Mouse (Mus musculus): Measurements from ENCODE around the gene Retreg3. TPM values are rescaled to one million over a fixed set of nuclear protein-coding genes. Genes with fewer than 3 reads are reported as not detected.

Retreg3 gene
- polyA plus RNA-seq, 2 experiments from 2014 or later: 14.4 to 24.7 TPM

DNA sequence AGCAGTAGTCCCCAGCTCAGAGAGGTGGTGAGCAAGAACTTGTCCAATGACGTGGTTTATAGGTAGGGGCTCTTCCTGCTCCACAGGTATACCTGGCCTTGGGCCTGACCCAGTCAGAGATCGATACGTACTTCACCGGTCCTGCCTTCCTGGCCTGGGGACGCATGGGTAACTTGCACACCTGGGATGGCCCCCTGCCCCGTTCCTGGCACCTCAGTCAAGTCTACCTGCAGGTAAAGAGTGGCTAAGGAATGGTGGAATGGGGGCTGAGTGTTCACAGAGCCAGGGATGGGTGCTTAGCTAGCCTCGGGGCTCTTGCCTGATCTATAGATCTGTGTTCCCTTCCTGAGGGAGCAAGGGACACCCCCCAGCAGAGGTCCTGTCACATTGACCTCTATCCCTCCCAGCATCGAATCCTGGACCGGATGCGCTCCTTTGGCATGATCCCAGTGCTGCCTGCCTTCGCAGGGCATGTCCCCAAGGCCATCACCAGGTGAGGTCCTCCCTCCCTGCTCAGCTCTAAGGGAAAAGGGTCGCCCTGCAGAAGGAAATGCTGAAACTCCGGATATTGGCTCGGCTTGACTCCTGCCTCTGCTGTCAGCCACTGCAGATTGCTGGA, 47.8 kb downstream of the Retreg3 start:
- ATAC-seq: no peak

DNA sequence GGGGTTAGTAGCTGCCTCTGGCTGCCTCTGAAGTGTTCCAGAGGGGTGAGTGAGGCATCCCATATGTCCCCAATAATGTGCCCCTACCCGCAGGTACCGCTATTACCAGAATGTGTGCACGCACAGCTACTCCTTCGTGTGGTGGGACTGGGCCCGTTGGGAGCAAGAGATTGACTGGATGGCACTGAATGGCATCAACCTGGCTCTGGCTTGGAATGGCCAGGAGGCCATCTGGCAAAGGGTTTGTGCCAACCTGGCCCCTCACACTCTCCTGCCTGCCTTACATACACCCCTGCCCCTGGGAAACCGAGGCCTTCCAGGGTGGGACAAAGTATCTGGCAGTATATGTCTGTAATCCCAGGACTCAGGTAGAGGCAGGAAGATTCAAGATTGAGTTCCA, 48.7 kb downstream of the Retreg3 start:
- no peak for ATAC-seq

DNA sequence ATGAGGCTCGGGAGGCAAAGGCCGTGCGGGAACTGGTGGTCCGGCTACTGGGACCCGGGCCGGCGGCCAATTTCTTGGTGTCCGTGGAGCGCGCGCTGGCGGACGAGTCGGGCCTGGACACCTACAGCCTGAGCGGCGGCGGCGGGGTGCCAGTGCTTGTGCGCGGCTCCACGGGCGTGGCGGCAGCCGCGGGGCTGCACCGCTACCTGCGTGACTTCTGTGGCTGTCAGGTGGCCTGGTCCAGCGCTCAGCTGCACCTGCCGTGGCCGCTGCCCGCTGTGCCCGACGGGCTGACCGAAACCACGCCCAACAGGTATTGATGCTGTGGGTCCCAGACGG, 49.5 kb downstream of the Retreg3 start:
- peak; percentile 36 for ATAC-seq

DNA sequence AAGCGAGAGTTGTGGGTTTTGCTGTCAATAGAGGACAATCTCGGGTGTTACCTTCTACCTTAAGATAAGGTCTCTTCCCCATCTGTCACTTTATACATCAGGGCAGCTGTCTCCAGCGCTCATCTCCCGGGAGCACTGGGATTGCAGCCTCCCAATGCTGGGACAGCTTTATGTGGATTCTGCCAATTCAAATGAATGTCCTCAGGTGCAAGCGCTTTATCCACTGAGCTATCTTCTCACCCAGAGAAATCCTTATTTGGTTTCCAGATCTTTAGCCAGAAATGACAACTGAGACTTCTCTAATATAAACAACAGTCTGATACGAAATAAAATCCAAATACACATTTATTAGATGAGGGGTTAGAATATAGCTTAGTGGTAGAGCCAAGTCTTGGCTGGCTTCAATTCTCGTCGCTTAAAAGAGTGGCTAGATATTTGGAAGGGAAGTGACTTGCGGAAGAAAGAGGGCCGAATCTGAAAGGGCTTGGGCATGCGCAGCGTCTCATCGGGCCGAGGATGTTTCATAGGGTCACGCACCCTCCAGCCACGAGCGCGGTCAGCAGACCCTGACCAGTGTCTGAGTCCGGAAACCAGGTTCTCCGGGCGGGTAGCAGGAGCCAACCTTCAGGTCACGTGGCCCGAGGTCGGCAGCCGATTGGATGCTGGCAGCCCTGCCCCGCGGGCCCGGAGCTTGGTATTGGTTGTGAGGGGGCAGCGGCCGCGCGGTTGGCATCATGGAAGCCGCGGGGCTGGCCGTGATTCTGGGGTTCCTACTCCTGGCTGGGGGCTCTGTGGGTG, 50.1 kb downstream of the Retreg3 start, which contains the start of gene Naglu:
TSS of gene Naglu (plus strand) at position 622 of the 798 bp plus-strand sequence.
- ATAC-seq: peak; percentile 96

DNA sequence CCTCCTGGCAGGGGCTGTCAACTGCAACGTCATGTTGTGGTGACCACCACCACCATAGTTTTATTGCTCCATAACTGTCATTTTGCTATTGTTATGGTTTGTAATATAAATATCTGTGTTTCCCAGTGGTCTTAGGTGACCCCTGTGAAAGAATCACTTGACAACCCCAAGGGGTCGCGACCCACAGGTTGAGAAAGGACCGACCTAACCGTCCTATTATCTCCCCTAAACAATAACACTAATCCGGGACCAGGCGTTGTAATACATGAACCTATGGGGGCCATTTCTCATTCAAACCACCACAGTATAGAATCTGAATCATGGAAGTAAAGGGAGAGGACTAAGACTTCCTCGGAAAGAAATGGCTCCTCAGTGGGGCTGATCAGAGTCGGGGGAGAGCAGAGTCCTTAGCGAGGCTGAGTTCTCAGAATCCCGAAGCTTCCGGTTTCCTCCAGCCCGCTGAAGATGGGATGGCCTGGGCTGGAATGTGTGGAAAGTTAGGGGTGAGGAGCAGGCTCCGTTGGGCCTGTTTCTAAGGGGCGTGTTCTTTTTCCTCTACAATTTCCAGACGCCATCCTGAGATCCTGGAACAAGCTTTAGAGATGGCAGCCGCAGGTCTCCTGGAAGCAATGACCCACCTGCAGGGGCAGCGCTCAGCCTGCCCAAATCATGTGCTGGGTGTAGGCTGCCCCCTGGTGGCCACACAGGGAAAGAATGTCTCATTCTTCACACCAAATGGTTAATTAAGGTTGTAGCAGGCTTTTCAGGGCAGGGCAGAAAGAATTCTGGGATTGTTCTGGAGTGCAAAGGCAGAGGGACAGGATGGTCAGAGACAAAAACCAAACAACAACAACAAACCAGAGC, 52.9 kb downstream of the Retreg3 start:
- no peak for ATAC-seq

DNA sequence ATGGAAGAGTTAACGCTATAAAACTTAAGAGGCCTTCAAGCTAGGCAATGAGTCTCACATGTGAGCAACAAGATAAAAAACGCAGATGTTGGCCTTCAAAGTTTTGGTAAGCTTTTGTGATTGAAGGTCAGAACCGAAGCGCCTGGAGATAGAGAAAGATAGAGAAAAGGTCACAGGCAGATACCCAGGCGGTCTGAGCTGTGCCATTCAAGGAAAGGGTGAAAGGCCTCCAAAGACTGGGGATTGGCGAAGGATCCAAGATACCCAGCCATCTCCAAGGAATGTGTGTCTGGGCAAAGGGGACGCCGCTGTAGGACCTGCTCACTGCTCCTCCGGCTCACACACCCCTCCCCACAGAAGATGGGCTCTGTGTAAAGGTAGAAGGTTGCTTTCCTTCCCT, 54.7 kb downstream of the Retreg3 start:
- ATAC-seq: no peak

DNA sequence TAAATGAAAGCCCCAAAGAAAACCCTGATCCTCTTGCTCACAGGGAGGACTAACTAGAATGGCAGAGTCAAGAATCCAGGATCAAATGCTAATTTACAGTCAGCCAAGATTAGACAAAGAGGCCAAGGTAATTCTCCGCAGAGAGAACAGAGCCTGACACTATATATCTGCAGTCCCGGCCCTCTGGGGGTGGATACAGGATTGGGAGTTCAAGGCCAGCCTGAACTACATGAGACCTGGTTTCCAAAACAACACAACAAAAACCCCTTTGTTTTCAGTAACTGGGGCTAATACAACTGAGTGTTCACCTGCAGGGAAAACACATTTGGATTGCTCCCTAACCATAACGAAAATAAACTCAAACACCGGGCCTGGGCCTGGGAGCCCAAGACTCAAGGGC, 55.2 kb downstream of the Retreg3 start:
- ATAC-seq: no peak

DNA sequence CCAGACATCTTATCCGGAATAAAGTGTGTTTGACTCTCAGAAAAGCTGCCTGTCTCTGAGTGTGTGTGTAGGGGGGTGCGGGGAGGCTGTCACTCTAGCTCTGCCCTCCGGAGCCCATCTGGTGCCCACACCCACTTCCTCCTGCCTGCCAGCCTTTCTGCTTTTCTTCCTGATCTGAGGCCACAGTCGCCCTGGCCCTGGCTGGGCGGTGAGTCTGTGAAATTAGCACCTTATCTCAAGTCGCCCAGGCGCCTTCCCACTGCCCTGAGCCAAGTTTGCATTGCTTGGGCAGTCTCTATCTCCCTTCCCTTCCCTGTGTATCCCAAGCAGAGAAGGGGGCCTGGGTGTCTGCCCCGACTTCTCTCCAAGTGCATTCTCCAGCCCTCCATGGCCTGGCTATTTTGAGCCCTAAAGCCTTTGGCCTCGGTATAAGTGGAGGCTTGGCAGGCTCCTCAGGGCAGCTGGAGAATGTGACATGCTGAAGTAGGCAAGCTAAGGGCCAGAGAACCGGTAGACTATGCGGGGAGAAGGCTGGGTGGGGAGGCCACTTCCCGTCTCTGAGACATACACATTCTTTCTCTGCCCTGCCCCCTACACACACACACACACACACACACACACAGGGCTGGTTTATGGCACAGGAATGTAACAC, 55.9 kb downstream of the Retreg3 start:
- peak; percentile 74 for ATAC-seq

DNA sequence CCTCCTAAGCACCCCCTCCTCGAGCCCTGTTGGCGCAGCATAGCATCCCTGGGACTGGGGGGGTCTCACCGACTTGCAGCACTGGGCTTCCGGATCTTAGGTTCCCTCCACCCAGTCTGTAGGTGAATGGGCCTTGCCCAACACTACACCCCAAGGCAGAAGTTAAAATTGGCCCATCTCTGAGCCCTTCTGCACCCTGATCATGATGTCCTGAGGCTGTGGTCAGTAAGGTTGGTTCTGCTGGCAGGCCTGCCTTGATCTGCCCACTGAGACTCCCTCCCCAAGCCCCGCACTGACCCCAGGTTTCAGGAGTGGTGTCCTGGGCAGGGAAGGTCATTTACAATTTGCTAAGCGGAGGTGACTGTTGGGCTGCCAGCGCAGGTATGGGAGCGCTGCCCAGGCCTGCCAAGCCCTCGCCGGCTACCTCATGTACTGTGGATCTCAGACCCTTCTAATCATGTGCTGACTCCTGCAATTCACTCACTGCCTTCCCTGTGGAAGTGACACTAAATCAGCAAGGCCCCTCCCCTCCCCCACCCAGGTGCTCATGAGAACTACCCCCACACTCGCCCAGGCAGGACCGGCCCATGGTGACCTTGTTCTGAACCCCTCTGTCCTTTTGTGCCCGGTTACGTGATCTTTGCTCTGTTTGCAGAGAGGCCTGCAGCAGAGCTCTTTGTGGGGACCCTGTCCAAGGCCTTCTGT, 56.6 kb downstream of the Retreg3 start:
- no peak for ATAC-seq

DNA sequence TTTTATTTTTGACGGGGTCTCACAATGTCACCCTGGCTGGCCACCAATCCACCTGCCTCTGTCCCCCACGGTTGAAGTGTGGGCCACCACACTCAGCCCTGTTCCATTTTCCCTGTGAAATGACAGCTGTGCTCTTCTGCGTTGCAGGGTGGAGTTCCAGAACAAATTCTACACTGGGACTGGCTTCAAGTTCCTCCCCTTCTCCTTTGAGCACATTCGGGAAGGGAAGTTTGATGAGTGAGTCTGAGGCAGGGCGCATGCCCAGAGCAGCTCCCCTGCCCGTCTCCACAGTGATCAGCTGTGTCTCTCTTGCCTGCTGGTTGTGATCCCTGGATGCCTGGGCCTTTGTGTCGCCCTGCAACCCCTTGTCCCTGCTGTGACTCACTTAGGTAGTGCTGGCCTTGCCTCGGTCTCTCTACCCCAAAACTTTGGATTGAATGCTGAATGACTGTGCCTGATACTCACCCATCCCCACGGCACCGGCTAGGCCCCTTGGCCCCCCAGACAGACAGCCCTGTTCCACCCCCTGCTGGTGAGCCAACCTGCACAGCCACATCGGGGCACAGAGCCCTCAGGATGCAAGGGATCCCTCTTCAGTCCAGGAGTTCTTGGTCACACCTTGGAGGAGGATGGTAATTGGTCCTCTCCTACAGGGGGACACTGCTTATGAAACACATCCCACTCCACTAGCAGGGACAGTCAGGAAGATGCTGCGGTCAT, 57.4 kb downstream of the Retreg3 start:
- no peak for ATAC-seq

DNA sequence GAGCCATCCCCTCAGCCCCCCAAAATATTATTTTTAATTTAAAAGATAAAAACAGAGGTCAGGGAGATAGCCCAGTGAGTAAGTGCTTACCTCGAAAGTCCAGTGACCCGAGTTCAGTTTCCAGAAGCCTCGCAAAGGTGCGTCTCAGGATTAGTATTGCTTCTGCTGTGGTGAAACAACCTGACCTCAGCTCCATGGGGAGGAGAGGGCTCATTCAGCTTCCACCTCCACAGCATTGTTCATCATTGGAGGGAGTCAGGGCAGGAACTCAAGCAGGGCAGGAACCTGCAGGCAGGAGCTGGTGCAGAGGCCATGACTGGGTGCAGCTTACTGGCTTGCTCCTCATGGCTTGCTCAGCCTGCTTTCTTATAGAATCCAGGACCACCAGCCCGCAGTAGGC, 58.6 kb downstream of the Retreg3 start:
- no peak for ATAC-seq

DNA sequence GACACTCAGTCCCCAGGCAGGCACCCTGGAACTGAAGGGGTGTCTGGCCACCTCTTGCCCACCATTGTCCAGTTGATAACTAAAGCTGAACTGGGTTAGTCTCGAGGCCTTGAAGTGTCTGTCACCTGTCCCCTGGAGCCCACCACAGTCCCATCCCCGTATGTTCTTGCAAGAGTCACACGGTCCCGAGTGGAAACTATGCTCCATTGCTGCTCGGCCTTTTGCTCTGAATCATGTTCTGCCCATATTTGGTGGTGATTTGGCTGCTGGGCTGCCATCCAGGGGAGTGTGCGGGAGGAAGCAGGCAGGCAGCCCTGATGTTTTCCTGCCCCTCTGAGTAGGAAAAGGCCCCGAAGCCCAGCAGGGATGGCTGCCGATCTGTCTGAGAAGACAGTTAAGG, 59.6 kb downstream of the Retreg3 start:
- no peak for ATAC-seq

DNA sequence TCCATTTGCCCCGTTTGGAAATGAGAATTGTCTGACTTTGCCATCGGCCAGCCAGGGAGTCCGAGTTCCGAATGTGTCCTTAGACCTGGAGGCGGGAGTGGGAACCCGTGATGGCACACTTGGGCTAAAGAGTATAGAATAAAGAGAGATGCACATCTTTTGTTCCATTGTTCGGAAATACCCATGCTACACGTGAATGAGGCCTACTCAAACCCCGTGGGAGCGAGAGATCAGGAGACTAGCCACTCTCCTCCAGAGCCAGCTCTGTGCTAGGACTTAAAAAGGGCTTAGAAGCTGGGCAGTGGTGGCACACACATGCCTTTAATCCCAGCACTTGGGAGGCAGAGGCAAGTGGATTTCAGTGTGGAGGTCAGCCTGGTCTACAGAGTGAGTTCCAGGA, 60.2 kb downstream of the Retreg3 start:
- ATAC-seq: no peak

DNA sequence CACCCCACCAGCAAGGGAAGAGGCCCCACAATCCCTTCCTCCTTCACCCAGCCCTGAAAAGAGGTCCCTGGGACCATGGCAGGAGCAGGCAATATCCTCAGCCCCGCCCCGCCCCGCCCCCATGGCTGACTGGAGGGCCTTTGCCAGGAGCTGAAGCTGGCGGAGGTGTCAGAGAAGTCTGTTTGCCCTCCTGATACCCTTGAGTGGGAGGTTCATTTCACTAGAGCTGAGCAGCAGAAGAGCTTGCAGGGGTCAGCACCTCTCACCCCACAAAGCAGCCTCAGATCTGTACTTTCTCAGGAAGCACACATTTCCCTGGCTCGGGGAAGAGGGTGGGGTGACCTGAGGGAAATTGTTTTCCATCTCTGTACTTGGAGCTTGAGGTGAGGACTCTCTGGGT, 61.0 kb downstream of the Retreg3 start:
- no peak for ATAC-seq

DNA sequence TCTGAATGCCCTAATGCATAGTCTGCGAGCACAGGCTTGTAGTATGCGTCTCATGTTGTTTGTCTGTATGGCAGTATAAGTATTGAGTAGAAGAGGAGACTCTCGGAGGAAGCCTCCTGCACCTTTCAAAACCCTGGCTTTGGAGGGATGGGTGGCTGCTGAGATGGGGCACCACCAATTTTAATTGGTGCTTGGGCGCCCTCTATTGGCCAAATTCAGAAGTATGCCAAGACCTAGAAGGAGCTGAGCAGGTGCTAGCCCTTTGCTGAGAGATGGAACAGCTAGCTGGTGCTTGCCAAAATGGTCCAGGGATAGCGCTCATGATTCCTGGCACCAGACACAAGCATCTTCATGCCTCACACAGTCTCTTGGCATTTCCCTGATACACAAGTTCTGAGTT, 61.8 kb downstream of the Retreg3 start:
- peak; percentile 76 for ATAC-seq

DNA sequence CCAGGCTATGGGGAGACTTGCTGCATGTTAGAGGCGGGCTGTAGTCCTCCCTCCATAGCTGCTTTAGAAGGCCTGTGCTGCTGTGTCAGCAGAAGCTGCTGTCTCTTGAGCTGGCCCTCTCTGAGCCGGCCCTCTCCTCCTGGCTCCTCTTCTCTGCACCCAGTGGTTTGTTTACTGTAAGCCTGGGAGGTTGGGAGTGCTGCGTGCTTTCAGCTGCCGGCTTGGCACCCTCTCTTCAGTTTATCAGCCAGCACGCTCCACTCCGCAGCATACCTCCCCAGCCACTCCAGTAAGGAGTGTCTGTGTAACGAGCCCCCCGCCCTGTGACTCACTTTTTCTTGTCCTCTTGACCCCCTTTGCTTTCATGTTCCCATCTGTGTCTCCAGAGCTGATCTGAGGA, 62.8 kb downstream of the Retreg3 start:
- no peak for ATAC-seq

DNA sequence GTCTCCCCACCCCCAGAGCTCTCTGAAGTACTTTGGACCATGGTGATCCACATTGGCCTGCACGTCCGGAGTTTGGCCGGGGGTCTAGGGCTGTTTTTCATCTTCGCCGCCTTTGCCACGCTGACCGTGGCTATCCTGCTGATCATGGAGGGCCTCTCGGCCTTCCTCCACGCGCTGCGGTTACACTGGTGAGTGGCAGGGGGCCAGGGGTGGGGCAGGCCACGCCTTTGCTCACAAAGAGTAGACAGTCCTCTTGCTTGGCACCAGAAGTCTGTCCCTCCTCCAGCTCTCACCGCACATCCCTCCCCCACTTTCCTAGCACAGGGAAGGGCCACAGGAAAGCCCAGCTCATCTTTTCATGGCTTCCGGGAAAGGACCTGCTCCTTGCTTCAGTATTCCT, 64.3 kb downstream of the Retreg3 start:
- ATAC-seq: no peak

DNA sequence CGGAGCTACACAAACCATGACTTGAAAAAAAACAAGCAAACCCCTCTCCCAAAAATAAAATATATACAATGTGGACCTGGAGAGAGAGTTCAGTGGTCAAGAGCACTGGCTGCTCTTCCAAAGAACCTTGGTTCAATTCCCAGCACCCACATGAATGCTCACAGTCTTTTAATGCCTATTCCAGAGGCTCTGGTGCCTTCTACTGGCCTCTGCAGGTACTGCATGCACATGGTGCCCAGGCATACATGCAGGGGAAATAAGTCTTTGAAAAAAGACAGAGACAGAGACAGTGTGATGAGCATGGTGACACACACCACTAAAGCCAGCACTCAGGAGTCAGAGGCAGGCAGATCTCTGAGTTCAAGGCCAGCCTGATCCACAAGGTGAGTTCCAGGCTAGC, 65.7 kb downstream of the Retreg3 start:
- no peak for ATAC-seq

DNA sequence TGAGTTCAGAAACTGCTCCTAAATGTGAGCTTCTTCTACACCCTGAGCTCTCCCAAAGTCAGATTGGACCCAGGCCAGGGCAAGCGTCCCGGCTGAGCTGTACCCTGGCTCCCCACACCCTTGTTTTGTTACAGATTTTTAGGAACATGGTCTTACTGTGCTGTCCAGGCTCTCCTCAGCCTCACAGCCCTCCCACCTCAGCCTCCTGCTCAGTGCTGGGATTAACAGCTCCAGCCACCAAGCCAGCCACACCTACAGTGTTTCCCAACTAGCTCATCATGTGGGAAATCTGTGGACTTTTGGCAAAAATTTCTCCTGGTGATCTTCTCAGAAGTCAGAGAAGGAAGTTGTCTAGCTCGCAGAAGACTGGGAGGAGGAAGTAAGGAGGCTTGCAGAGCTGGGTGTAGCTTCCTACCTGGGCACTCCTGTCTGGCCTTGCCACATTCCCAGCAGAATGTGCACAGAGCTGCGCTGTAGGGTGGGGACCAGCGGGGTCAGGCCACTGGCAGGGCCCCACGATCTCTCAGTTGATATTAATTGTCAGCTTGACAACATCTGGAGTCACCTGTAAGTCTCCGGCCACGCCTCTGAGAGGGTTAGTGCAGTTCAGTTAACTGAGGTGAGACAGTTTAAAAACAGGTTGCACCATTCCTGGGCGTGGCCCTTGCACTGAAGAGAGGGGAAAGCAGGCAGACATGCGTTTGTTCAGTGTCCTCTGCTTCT, 66.8 kb downstream of the Retreg3 start:
- no peak for ATAC-seq

DNA sequence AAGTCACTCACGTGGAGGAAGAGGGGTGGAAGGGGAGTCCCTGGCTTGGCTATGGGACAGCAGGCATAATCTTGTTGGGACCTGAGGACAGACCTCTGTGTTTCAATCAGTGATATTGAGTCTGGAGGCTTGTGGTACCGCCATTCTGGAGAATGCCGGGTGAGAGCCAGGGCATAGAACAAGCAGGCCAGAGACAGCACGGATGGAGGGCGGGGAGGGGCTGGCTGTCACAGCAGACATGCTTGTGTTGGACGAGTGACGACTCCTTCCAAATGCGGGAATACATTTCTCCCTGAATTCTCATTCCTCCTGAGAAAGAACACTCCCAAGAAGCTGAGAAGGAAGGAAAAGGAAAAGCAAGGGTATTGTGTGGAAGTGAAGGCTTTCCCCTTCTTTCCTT, 68.1 kb downstream of the Retreg3 start:
- no peak for ATAC-seq

DNA sequence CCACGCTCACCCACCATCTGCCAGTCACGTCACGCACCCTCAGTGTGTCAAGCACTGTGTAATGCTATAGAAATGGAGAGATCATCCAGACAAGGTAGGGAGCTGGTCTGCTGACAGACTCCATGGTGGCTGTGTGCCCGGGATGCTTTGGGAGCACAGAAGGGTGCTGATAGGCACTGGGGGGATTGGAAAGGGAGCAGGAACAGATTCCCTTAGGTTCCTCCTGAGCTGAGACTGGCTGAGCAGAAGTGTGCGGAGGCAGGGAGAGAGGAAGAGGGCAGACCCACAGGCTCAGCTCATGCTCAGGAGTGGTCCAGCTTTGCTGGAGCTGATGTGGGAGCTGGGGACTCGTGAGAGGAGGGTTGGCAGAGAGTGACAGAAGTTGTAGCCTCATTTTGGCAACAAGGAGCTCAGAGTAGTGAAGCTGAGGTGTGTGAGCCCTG, 68.6 kb downstream of the Retreg3 start:
- ATAC-seq: no peak

Measured in activated CD4-positive, CD25-positive, alpha-beta regulatory T cell, adult 4 months (primary cell).